Mouse (Mus musculus) left cerebral cortex, adult 9 months (tissue): ENCODE results near the gene Prkaca.

Experiments used
- DNase-seq, 2 experiments: peaks; one replicate each; pipeline ENCODE4 v3.0.0; 2022; ENCODE audit warnings: low spot score in 2 of 2

The Prkaca gene

GRCm38 (mm10) chr8:83972150-83973120 is at the start of gene Prkaca:
Prkaca (plus strand) TSS chr8:83972993.
- peak; percentile 99 for DNase-seq

- no peak for DNase-seq
Measured at GRCm38 (mm10) chr8:83924585-83924984, 48.2 kb upstream of the Prkaca start.

GRCm38 (mm10) chr8:83926266-83926665 is 46.5 kb upstream of the Prkaca start:
- no peak for DNase-seq

- no peak for DNase-seq
Measured at GRCm38 (mm10) chr8:83934222-83934621, 38.6 kb upstream of the Prkaca start.

GRCm38 (mm10) chr8:83934994-83935393 is 37.8 kb upstream of the Prkaca start:
- DNase-seq, result no peak

GRCm38 (mm10) chr8:83935435-83935834 is 37.4 kb upstream of the Prkaca start:
- no peak for DNase-seq

- DNase-seq, result no peak
Measured at GRCm38 (mm10) chr8:83937645-83938044, 35.1 kb upstream of the Prkaca start.

GRCm38 (mm10) chr8:83938330-83938729 is 34.5 kb upstream of the Prkaca start:
- no peak for DNase-seq

- no peak for DNase-seq
Measured at GRCm38 (mm10) chr8:83941066-83941677, 31.6 kb upstream of the Prkaca start.

- DNase-seq, result no peak
Measured at GRCm38 (mm10) chr8:83942446-83942845, 30.3 kb upstream of the Prkaca start.

GRCm38 (mm10) chr8:83945540-83945939 is 27.3 kb upstream of the Prkaca start:
- no peak for DNase-seq

- DNase-seq, result no peak
Measured at GRCm38 (mm10) chr8:83954749-83955105, 18.1 kb upstream of the Prkaca start.

GRCm38 (mm10) chr8:83955106-83955957 is 17.5 kb upstream of the Prkaca start, which contains the start of the genes Gm10644 and Asf1b:
Gm10644 (minus strand) TSS chr8:83955205.
Asf1b (plus strand) TSS chr8:83955507.
- DNase-seq, result peak; percentile 98 to 99

- no peak for DNase-seq
Measured at GRCm38 (mm10) chr8:83955958-83956218, 16.9 kb upstream of the Prkaca start.

GRCm38 (mm10) chr8:83956789-83957188 is 16.0 kb upstream of the Prkaca start:
- DNase-seq, result no peak

GRCm38 (mm10) chr8:83964015-83964765 is 8.6 kb upstream of the Prkaca start:
- DNase-seq, result no peak

GRCm38 (mm10) chr8:83967701-83968100 is 5.1 kb upstream of the Prkaca start:
- DNase-seq, result no peak

- DNase-seq, result no peak
Measured at GRCm38 (mm10) chr8:83971121-83971520, 1.7 kb upstream of the Prkaca start.

GRCm38 (mm10) chr8:83971661-83972060 is 1.1 kb upstream of the Prkaca start:
- DNase-seq, result no peak

- DNase-seq, result no peak
Measured at GRCm38 (mm10) chr8:83973161-83974031, 603 bp downstream of the Prkaca start.
